Mouse (Mus musculus) hindbrain, embryonic 15.5 days (tissue): Measurements from ENCODE around the gene Camkmt. TPM values are rescaled to one million over a fixed set of nuclear protein-coding genes. Genes with fewer than 3 reads are reported as not detected.

Experiments
- ATAC-seq: fragments of 200-750 bp; cut with Nextera tagmentation; 2 replicates; pipeline ENCODE4 v1.8.0; 2017; ENCODE audit warnings: low read depth, moderate number of reproducible peaks, moderate TSS enrichment; ENCODE audit not compliant: low FRiP score
- H3K27ac ChIP-seq: fragments of 300-500 bp; sonication (generic); replicated peaks from 2 replicates; pipeline ENCODE4 v1.5.1; 2015; ENCODE audit warnings: mild to moderate bottlenecking, inconsistent platforms
- H3K27me3 ChIP-seq: fragments of 300-500 bp; sonication (generic); 2 replicates; pipeline ENCODE4 v1.6.1; 2015; ENCODE audit warnings: control low read depth, inconsistent platforms
- H3K36me3 ChIP-seq: fragments of 300-500 bp; sonication (generic); 2 replicates; pipeline ENCODE4 v1.6.1; 2015; ENCODE audit warnings: control low read depth, inconsistent platforms
- H3K4me1 ChIP-seq: fragments of 300-500 bp; sonication (generic); replicated peaks from 2 replicates; pipeline ENCODE4 v1.6.1; 2015; ENCODE audit warnings: control low read depth, inconsistent platforms
- H3K4me2 ChIP-seq: fragments of 300-500 bp; sonication (generic); 2 replicates; pipeline ENCODE4 v1.6.1; 2015; ENCODE audit warnings: moderate library complexity, mild to moderate bottlenecking, inconsistent platforms
- H3K4me3 ChIP-seq: fragments of 300-500 bp; sonication (generic); 2 replicates; pipeline ENCODE4 v1.5.1; 2015; ENCODE audit warnings: mild to moderate bottlenecking, inconsistent platforms
- H3K9ac ChIP-seq: fragments of 300-500 bp; sonication (generic); 2 replicates; pipeline ENCODE4 v1.6.1; 2015; ENCODE audit warnings: inconsistent platforms
- H3K9me3 ChIP-seq: fragments of 300-500 bp; sonication (generic); 2 replicates; pipeline ENCODE4 v1.6.1; 2016; ENCODE audit warnings: control low read depth, inconsistent platforms
- WGBS: fragments of 180-500 bp; shearing (Covaris S2); methylation state at CpG from one replicate; pipeline ENCODE4 v1.1.7; 2015; 5-methylcytosine and 5-hydroxymethylcytosine counted together
- polyA plus RNA-seq: library from polyadenylated mRNA; unstranded; fragments of >200 nt; fragmentation: Nextera tagmentation; extraction: Ambion mirVana; gene quantifications from 2 replicates; pipeline ENCODE4 v1.2.1, GENCODE M21; 2015

The Camkmt gene
- polyA plus RNA-seq, 1 experiment from 2014 or later: 20.8 TPM

DNA sequence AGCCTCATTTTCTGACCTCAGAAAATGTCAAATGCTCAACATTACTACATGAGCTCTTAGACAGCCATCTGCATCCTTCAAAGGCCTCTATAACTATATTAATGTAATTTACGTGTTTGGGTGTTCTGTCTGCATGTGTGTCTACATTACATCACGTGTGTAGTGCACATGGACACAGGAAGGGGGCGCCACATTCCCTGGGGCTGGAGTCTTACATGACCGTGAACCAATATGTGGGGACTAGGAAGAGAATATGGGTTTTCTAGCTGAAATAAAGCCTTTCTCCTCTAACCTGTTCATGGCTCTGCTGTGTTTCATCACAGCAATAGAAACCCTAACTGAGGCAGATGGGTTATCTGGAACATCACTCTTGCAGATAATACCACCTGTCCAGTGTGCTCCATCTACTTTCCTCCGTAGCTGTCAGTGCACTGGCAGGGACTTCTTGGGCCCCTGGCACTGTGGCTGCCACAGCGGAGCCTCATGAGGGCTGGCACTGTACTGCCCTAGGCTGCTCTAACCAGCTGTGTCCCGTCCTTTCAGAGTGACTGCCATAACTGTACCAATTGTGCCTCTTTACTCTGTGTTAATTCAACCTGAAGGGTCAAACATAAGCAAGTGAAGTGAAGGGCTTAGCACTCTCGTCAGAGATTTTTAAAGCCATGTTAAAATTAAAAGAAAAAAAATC lies 19.1 kb upstream of the Camkmt start:
- WGBS: 83% methylated on average over 8 of the region's 8 CpGs
- no peak overlapping the region for H3K9ac ChIP-seq
- ATAC-seq: no peak
- H3K4me1 ChIP-seq: peaks cover 7% of the 10 kb centered on the region
- no peak overlapping the region for H3K4me2 ChIP-seq
- H3K27ac ChIP-seq: no peak overlapping the region
- H3K4me3 ChIP-seq: no peak overlapping the region
- no peaks in the 10 kb centered on the region for H3K9me3 ChIP-seq
- H3K36me3 ChIP-seq: peaks cover 55% of the 10 kb centered on the region
- no peaks in the 10 kb centered on the region for H3K27me3 ChIP-seq

DNA sequence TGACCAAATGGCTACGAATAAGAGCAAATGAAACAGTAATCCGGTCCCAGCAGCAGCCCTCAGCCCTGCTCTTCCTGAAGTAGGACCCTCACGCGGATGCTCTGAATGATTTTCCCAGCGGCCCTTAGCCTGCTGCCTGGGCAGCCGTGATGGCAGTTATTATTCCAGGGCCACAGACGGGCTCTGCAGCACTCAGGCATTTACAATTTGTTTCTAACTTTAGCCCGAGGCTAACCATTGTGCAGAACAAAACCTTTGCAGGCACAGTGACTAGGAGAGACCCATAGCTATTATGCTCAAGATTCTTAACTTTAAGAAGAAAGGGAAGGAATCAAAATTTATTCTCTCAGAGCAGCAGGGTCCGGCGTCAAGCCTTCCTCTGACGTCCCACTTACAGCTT lies 18.0 kb upstream of the Camkmt start:
- ATAC-seq: no peak; the same call in 1 of the 2 replicates
- no peak overlapping the region for H3K9ac ChIP-seq
- H3K4me1 ChIP-seq: peaks cover 7% of the 10 kb centered on the region
- no peaks in the 10 kb centered on the region for H3K27me3 ChIP-seq
- no peak overlapping the region for H3K4me2 ChIP-seq
- WGBS: 34% methylated on average over 11 of the region's 11 CpGs
- no peak overlapping the region for H3K27ac ChIP-seq
- H3K9me3 ChIP-seq: no peaks in the 10 kb centered on the region
- H3K4me3 ChIP-seq: no peak overlapping the region
- peaks cover 58% of the 10 kb centered on the region for H3K36me3 ChIP-seq

GRCm38 (mm10) chr17:85073214-85073613 lies 17.1 kb upstream of the Camkmt start:
- H3K36me3 ChIP-seq: peaks cover 63% of the 10 kb centered on the region

DNA sequence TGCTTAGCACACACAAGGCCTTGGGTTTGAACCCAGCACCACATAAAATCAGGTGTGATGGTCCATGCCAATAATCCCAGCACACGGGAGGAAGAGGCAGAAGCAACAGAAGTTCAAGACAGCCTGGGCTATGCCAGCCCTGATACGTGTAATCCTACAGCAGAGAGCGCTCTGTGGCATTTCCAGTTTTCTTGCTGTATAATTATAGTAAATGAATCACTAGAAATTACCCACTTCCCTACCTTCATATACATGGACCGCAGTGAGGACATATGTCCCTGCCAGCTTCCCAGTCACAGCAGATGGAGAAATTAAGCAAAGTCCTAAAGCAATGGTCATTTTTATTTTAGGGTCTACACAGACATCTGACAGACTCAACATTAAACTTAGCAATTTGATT lies 16.3 kb upstream of the Camkmt start:
- 94% methylated on average over 4 of the region's 4 CpGs for WGBS
- no peak overlapping the region for H3K4me2 ChIP-seq
- no peak for ATAC-seq
- H3K27ac ChIP-seq: no peak overlapping the region
- H3K9ac ChIP-seq: no peak overlapping the region
- H3K4me1 ChIP-seq: peaks cover 7% of the 10 kb centered on the region
- peaks cover 63% of the 10 kb centered on the region for H3K36me3 ChIP-seq
- no peaks in the 10 kb centered on the region for H3K27me3 ChIP-seq
- no peaks in the 10 kb centered on the region for H3K9me3 ChIP-seq
- H3K4me3 ChIP-seq: no peak overlapping the region

More at GRCm38 (mm10) chr17:85073214-85073613, 17.1 kb upstream of the Camkmt start:
- Histone ChIP-seq H3K4me2 (no peak overlapping the region), H3K4me3 (no peak overlapping the region), H3K4me1 (peaks cover 7% of the 10 kb centered on the region), H3K9me3 (no peaks in the 10 kb centered on the region), H3K27ac (no peak overlapping the region; the same call in 1 of the 2 replicates), H3K27me3 (no peaks in the 10 kb centered on the region), H3K9ac (no peak overlapping the region)
- 58% methylated on average over 7 of the region's 7 CpGs for WGBS
- no peak for ATAC-seq

DNA sequence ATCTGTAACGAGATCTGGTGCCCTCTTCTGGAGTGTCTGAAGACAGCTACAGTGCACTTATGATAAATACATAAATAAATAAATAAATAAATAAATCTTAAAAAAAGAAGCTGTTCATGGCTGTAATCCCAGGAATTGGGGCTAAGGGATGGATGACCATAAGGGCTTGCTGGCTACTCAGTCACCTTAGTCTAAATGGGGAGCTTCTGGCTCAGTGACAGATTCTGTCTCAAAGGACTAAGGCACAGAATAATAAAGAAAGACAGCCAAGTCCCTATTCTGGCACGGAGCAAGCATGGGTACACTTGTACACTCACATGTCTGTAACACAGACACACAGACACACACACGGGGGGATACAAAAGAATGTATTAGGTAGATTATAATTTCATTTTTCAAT lies 11.1 kb upstream of the Camkmt start:
- H3K27me3 ChIP-seq: no peaks in the 10 kb centered on the region
- peaks cover 55% of the 10 kb centered on the region for H3K36me3 ChIP-seq
- WGBS: 83% methylated on average over 3 of the region's 3 CpGs
- H3K4me2 ChIP-seq: no peak overlapping the region
- H3K4me3 ChIP-seq: no peak overlapping the region
- no peak overlapping the region for H3K27ac ChIP-seq
- no peaks in the 10 kb centered on the region for H3K9me3 ChIP-seq
- no peak for ATAC-seq
- no peaks in the 10 kb centered on the region for H3K4me1 ChIP-seq
- no peak overlapping the region for H3K9ac ChIP-seq

DNA sequence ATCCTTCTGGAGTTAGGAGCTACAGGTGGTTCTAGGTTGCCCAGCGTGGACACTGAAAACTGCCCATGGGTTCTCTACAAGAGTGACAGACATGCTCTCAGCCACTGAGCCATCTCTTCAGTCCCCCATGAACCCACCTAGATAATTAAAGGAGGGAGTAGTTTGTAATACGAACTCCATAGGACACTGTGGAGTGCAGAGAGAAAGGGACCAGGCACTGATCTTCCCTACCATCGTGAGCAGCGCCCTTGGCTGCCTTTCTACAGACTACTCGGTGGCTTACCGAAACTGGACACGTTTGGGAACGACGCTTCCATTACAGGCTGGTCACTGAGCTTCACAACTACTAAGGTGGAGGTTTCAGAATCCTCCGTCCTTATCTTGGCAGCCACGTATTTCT lies 9.6 kb upstream of the Camkmt start:
- peaks cover 49% of the 10 kb centered on the region for H3K36me3 ChIP-seq
- no peak overlapping the region for H3K4me3 ChIP-seq
- H3K4me1 ChIP-seq: no peaks in the 10 kb centered on the region
- WGBS: 97% methylated on average over 11 of the region's 11 CpGs
- H3K9me3 ChIP-seq: no peaks in the 10 kb centered on the region
- no peak overlapping the region for H3K27ac ChIP-seq
- no peak for ATAC-seq
- H3K27me3 ChIP-seq: no peaks in the 10 kb centered on the region
- H3K4me2 ChIP-seq: no peak overlapping the region
- no peak overlapping the region for H3K9ac ChIP-seq

- Histone ChIP-seq H3K27ac (no peak overlapping the region), H3K27me3 (no peaks in the 10 kb centered on the region), H3K4me1 (peaks cover 24% of the 10 kb centered on the region), H3K9me3 (no peaks in the 10 kb centered on the region), H3K9ac (no peak overlapping the region), H3K4me3 (no peak overlapping the region), H3K36me3 (peaks cover 12% of the 10 kb centered on the region), H3K4me2 (no peak overlapping the region)
- ATAC-seq: no peak
- WGBS: 94% methylated on average over 2 of the region's 2 CpGs
Observed at GRCm38 (mm10) chr17:85085335-85085734, 5.0 kb upstream of the Camkmt start.

DNA sequence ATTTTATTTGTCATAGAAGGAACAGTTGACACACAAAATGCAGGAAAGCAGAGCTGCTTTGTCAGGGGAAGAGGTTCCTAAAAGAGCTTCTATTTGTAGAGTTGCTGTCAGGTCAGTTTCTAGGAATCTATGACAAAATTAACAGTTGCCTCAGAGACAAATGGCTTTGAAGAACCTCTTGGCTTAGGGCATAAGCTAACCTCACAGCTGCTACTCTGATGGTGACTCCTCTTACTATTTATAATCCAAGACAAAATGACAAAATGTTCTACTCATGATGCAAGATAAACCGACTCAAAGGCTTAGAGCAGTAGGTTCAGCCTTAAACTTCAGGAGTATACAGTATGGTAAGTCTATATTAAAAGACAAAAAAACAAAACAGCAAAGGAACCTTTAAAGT lies 3.9 kb upstream of the Camkmt start:
- Histone ChIP-seq H3K27ac (no peak overlapping the region), H3K27me3 (no peaks in the 10 kb centered on the region), H3K9ac (no peak overlapping the region), H3K4me2 (no peak overlapping the region), H3K4me3 (no peak overlapping the region), H3K4me1 (peaks cover 29% of the 10 kb centered on the region), H3K36me3 (0 out of 2 replicates have a peak, but pooled peaks cover 5% of the 10 kb centered on the region), H3K9me3 (no peaks in the 10 kb centered on the region)
- ATAC-seq: no peak
- 93% methylated on average over 1 of the region's 1 CpGs for WGBS

DNA sequence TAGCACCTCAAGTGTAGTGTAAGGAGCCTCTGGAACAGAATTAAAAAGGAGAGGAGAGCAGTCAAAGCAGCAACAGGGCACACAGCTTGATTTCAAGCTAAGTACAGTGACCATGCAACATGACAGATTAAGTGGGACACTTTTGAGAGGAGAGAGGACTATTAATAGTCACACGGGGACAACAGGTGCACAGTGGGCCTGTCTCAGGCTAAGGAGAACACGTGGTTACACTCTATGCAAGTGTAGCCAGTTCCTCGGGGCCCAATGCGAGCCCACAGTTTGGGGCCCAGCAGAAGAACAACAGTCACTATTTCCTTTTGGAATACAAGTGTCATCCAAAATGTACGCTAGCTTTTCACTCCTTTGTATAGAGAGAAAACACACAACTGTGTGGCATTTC lies 2.8 kb upstream of the Camkmt start:
- peaks cover 31% of the 10 kb centered on the region for H3K4me1 ChIP-seq
- H3K36me3 ChIP-seq: no peaks in the 10 kb centered on the region
- H3K4me2 ChIP-seq: no peak overlapping the region
- no peak overlapping the region for H3K4me3 ChIP-seq
- no peak overlapping the region for H3K9ac ChIP-seq
- ATAC-seq: no peak
- 92% methylated on average over 5 of the region's 5 CpGs for WGBS
- no peaks in the 10 kb centered on the region for H3K9me3 ChIP-seq
- H3K27me3 ChIP-seq: no peaks in the 10 kb centered on the region
- no peak overlapping the region for H3K27ac ChIP-seq

- no peak for ATAC-seq
- 0 out of 2 replicates have a peak overlapping the region, but pooled peaks have one; percentile 86 for H3K4me3 ChIP-seq
- H3K4me1 ChIP-seq: peaks cover 31% of the 10 kb centered on the region
- no peaks in the 10 kb centered on the region for H3K27me3 ChIP-seq
- no peaks in the 10 kb centered on the region for H3K9me3 ChIP-seq
- H3K27ac ChIP-seq: no peak overlapping the region
- no peaks in the 10 kb centered on the region for H3K36me3 ChIP-seq
- H3K4me2 ChIP-seq: peak overlapping the region; percentile 88
- 86% methylated on average over 11 of the region's 11 CpGs for WGBS
- no peak overlapping the region for H3K9ac ChIP-seq
Observed at GRCm38 (mm10) chr17:85088401-85088800, 2.0 kb upstream of the Camkmt start.

DNA sequence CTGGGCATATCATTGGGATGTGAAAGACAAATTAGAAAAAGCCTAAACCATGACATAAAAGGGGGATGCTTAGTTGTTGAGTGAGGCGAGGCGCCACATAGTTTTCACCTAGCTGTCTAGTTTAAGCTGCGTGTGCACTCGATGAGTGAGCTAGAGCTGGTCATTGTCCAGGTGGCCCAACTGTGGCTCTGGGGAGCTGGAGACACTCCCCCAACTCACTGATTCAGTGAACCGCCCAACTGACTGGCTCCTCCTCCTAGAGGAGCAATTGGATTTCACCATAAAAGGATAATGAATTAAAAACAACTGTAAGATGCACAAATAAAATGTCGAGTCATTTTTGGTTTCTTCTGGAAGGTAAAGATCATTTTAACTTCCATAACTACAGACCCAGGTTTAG lies 1.3 kb upstream of the Camkmt start:
- no peaks in the 10 kb centered on the region for H3K9me3 ChIP-seq
- H3K36me3 ChIP-seq: no peaks in the 10 kb centered on the region
- H3K4me1 ChIP-seq: peaks cover 31% of the 10 kb centered on the region
- peak overlapping the region; percentile 91; the same call in 1 of the 2 replicates for H3K27ac ChIP-seq
- peak overlapping the region; percentile 85; the same call in 1 of the 2 replicates for H3K9ac ChIP-seq
- peak overlapping the region; percentile 88 for H3K4me2 ChIP-seq
- no peaks in the 10 kb centered on the region for H3K27me3 ChIP-seq
- peak overlapping the region; percentile 86 for H3K4me3 ChIP-seq
- WGBS: 48% methylated on average over 6 of the region's 6 CpGs
- no peak for ATAC-seq

- H3K4me3 ChIP-seq: peak overlapping the region; percentile 86
- peak overlapping the region; percentile 91 for H3K27ac ChIP-seq
- H3K4me2 ChIP-seq: peak overlapping the region; percentile 88
- peak overlapping the region; percentile 85 for H3K9ac ChIP-seq
- H3K27me3 ChIP-seq: no peaks in the 10 kb centered on the region
- WGBS: under 1% methylated on average over 16 of the region's 16 CpGs
- peak; percentile 38 for ATAC-seq
- no peaks in the 10 kb centered on the region for H3K9me3 ChIP-seq
- no peaks in the 10 kb centered on the region for H3K36me3 ChIP-seq
- peaks cover 31% of the 10 kb centered on the region for H3K4me1 ChIP-seq
Observed at GRCm38 (mm10) chr17:85089621-85090020, 731 bp upstream of the Camkmt start.

GRCm38 (mm10) chr17:85091762-85092161 lies 1.4 kb downstream of the Camkmt start:
- no peak overlapping the region for H3K9ac ChIP-seq
- H3K9me3 ChIP-seq: no peaks in the 10 kb centered on the region
- no peak for ATAC-seq
- no peaks in the 10 kb centered on the region for H3K27me3 ChIP-seq
- H3K27ac ChIP-seq: no peak overlapping the region
- H3K4me1 ChIP-seq: peaks cover 31% of the 10 kb centered on the region
- WGBS: 95% methylated on average over 6 of the region's 6 CpGs
- no peak overlapping the region for H3K4me3 ChIP-seq
- no peaks in the 10 kb centered on the region for H3K36me3 ChIP-seq
- H3K4me2 ChIP-seq: peak overlapping the region; percentile 88
